Mouse (Mus musculus): ENCODE results near the gene Txn2.

- TF ChIP-seq CTCF (IDR thresholded peaks at IDR 0.05; ENCODE audit: low read depth) (no peak), EP300 (IDR thresholded peaks at IDR 0.05; ENCODE audit: low read depth) (no peak)
Observed at GRCm38 (mm10) chr15:77882297-77882696, 46.5 kb downstream of the Txn2 start.

All from liver, embryonic 14.5 days (tissue).